Mouse (Mus musculus) kidney, adult 18-20 months (tissue): Measurements from ENCODE around the gene Hif3a.

Source experiments
- DNase-seq: peaks from one replicate; pipeline ENCODE4 v3.0.0; 2021

Gene Hif3a

GRCm38 (mm10) chr7:17022176-17022575 lies 40.1 kb downstream of the Hif3a start:
- DNase-seq: no peak

DNA sequence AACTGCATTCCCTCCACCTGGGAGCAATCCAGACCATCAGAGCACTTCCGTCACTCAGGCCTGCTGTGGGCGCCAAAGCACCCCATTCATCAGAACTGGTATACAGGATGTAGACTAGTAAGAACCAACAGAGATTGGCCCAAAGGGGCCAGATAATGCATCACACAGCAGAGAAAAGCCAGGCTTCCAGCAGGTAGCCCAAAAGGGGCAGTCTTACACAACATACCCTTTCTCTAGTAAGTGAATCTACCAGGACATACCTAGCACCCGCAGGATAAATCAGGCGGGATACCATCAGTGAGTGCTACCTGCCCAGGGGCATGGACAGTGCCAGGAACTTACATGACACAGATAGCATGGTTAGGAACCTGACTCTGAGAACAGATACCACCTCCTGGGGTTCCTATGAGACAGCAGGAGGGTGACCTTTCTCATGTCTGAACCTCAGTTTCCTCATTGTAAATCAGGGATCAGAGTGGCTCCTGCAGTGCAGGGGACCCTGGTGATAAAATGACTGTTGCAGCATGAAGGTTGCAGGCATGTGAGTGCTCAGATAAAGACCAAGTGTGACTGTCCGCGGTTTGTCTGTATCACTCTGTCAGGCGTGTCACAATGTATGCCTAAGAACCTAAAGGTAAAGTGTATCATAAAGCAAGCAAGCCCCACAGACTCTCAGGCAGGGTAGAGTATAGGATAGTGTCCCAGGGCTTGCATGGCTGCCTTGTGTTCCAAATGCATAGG lies 42.6 kb downstream of the Hif3a start:
- no peak for DNase-seq

DNA sequence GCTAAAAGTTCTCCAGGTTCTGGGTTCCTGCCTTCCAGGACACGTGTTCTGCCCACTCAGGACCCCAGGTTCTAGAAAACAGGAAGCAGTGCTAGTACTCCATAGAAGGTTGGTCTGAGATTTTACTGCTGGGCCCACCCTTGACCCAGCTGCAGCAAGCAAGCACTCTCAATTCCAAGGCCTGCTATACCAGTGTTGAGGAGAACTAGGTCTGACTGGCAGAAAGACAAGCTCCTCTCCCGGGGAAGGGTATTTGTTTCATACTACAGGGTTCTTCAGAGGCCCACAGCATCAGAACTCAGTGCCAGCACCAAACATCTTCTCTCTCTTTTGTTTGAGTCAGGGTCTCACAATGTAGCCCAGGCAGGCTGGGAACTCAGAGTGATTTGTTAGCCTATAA lies 44.3 kb downstream of the Hif3a start:
- no peak for DNase-seq

- peak; percentile 89 for DNase-seq
These were observed 45.2 kb downstream of the Hif3a start for GRCm38 (mm10) chr7:17017036-17017435.

DNA sequence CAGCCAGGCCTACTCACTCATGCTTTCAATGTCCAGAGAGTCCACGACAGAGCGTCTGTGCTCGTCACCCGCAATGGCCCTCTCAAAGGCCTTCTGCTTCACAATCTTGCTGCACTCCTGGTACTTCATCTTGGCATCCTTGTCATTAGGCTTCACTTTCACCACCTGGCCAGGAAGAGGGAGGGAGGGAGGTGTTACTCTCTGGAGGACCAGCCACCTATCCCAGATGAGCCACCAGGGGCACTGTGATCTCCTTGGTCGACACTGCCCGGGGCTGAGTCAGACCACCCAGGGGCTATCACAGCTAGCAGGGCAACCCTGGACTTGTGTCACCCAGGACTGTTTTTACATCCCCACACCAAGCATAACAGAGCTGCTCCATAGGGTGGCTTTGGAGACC lies 46.8 kb downstream of the Hif3a start:
- no peak for DNase-seq

GRCm38 (mm10) chr7:17011909-17012590 lies 50.2 kb downstream of the Hif3a start:
- DNase-seq: no peak

- DNase-seq: no peak
These were observed 52.2 kb downstream of the Hif3a start for GRCm38 (mm10) chr7:17010010-17010347.

GRCm38 (mm10) chr7:17009326-17010009 lies 52.8 kb downstream of the Hif3a start:
- DNase-seq: no peak

- DNase-seq: peak; percentile 39
These were observed 54.9 kb downstream of the Hif3a start for GRCm38 (mm10) chr7:17007300-17007699.

- DNase-seq: peak; percentile 55
These were observed 57.5 kb downstream of the Hif3a start for GRCm38 (mm10) chr7:17004716-17005115.

DNA sequence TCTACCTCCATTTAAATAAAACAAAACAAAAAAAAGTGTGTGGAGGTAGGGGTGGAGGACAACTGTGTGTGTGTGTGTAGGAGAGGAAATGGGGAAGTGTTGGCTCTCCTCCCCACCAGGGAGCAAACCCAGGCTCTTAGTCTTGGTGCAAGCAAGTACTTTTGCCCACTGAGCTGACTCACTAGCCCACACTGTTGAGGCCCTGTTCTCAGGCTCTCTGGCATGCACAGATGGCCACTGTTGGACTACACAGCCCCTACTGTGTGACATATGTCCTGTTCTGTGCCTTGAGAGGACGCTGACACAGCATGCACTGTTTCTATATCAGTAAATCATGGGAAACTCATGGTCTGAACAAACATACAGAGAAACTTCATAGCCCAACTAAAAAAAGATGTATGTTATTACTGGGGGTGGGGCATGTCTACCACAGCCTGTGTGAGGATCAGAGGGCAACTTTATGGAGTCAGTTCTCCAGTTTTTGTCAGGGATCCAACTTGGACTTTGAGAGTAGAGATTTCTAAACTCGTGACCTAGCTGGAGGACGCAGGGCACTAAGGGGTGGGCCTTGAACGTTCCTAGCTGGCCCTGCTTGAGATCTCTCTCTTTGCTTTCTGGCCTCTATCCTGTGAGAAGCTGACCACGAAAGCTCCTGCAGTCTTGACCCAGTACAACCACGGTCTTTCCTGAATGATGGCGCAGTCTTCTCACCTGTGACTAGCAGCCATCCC lies 58.8 kb downstream of the Hif3a start:
- DNase-seq: peak; percentile 54

- peak; percentile 82 for DNase-seq
These were observed 59.6 kb downstream of the Hif3a start for GRCm38 (mm10) chr7:17002375-17003195.

DNA sequence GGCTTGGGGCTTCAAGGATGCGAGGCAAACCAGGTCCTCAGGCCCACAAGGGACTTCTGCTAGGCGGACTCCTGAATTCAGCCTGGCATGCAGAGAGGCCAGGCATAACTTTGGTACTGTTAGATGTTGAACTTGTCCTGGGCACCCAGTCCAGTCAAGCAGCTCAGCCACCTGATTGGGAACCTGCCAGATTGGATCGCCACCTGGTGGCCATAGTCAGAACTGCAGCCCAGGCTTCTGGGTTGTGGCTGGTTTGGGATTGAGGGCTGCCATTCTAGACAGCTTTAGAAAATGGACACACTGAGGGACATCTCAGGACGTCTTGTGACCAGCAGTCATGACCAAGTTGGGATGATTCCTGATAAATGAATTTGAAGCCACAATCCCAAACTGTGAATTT lies 62.6 kb downstream of the Hif3a start:
- peak; percentile 94 for DNase-seq

DNA sequence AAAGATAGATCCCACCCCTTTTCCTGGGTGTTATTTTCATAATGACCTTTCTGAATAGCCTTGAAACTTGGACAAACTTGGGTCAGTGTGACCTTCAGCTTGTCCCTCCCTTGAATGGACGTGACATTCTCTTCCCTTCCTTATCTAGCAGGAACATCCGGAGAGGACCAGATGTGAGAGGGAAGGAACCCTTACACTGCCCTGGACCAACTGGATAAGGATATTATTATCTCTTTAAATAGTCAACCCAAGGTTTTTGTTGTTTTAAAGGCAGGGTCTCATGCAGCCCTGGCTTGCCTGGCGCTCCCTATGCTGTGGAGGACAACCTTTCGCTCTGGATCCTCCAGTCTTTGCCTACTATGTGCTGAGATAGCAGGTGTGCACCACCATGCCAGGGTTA lies 63.0 kb downstream of the Hif3a start:
- no peak for DNase-seq

DNA sequence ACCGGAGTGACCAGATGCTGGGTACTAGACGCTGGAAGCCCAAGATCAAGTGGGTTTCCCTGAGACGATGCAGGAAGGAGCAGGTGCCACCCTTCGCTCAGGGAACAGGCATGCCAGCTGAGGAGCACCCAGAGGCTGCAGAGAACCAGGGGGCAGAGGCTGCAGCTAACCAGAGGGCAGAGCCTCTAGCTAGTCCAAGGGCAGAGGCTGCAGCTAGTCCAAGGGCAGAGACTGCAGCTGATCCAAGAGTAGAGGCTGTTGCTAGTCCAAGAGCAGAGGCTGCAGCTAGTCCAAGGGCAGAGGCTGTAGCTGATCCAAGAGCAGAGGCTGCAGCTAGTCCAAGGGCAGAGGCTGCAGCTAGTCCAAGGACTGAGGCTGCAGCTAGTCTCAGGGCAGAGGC lies 66.9 kb downstream of the Hif3a start:
- no peak for DNase-seq

- no peak for DNase-seq
These were observed 67.8 kb downstream of the Hif3a start for GRCm38 (mm10) chr7:16994400-16994799.

DNA sequence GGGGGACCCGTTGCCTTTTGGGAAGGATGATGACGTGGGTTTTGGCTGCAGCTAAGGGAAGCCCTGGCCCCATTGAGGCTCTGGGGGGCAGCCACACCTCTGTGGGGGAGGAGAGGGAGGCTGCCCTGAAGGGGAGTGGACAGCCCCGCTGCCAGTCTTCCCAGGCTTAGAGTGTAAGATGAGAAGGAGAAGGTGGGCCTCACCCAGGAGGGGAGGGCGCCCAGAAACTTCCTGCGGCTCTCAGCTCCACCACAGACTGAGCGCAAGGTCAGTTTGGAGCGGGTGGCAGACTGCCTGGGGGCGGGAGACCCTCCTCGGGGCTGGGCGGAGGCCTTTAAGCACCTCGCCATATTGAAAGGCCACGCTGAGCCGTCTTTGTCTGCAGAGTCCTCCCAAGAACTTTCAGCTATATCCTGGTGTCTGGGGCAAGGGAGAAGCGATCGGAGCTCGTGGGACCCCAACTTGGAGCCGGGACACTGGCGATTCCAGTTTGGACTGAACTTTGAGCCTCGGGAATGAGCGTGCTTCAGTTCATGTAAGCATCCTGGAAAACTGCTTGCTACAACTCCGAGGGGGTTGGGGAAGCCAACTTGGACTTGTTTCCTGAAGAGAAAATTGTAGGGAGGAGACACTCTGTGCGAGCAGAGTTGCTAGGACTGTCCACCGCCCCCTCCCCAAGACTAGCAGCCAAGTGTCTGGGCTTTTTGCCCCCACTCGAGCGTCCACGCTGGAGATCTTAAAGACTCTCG lies 68.4 kb downstream of the Hif3a start:
- peak; percentile 45 for DNase-seq

DNA sequence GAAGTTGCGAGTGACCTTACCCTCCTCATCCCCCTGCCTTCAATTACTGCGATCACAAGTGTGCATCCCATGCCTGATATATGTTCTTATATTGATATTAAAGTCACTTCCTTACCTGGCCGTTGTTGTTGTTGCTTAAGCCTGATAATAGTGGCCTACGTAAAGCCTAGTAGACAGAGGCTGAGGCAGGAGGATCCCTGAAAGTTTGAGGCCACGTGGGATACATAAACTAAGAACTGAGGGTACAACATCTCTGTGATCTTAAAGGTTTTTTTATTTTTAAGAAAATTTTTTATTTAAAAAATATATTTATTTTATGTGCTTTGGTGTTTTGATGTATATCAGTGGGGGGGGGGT lies 69.8 kb downstream of the Hif3a start, which contains the start of gene Ccdc8:
Gene Ccdc8 (plus strand): TSS at position 258 of the 357 bp plus-strand sequence.
- no peak for DNase-seq

DNA sequence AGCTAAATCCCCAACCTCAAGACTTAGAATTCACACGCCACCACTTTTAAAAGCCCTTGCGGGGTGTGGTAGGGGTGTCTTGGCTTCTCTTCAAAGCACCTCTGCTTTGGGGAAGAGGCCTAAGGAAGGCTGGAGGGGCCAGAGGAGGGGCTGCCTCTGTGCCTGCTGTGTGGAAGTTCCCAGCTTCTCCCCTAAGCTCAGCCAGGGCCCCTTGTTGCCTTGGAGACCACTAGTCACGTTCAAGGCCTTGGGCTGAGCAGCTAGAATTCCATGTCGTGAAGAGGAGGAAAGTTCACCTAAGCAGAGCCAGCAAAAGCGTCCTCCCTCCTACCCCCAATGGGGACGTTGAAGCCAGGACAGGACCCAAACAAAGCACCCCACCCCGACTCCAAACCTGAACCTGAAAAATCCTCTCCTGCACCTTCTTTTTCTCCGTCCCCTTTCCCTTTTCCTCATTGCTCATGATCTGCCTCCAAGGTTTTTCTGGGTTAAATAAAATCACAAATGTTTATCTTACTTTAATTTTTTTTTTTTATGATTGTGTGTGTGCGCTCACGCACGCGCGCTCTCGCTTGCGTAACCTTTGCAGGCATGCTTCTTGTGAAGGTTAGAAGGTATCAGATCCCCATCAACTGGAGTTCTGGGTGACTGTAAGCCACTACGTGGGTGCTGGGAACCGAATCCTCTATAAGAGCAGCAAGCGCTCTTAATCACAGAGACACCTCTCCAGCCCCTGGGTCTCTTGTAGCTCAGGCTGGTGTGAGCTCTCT lies 70.4 kb downstream of the Hif3a start:
- DNase-seq: no peak

DNA sequence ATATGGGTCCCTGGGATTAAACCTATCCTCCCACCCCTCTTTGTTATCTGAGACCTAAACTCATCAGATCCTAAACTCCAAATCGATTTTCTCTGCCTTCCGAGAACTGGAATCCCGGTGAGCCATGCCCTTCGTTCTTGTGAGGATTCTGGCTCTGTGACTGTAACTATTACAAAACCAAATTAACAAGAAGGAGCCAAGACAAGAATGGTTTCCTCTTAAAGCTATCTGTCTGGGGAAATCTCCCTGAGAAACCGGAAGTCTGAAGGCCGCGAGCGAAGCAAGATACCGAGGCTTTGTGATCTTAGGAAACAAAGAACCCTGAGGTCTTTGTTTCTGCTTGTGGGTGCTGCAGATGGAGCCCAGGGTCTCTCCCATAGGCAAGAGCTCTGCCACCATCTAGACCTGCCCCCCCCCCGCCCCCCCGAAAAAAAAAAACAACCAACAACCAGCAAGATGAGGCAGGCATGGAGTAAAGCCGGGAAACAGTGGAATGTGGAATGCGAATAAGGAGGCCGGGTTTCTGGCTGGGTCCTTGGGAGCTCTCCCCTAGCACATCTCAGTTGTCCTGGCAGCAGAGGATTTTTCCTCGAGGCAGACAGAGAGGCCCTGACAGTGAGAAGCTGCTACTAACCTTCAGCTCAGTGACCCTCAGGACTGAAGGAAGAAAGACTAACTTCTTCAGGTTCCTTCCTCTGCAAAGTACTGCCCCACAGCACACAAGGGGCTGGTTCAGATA lies 72.1 kb downstream of the Hif3a start:
- no peak for DNase-seq
